Mouse (Mus musculus): ENCODE measurements at regions not wholly inside any gene's neighbourhood (a gene's known extent, or its start where the extent isn't known, plus 50 kb on each side); places are given as distances from the start of the nearest gene placed in this dataset.

- no peak for DNase-seq (ENCODE audit: extremely low spot score, low read depth, low spot score)
Measured at GRCm38 (mm10) chr2:123458034-123458677, 631.6 kb upstream of the Sema6d start.

- no peak for DNase-seq (ENCODE audit: extremely low spot score, low read depth, low spot score)
Measured at GRCm38 (mm10) chr2:123473840-123474239, 615.9 kb upstream of the Sema6d start.

DNA sequence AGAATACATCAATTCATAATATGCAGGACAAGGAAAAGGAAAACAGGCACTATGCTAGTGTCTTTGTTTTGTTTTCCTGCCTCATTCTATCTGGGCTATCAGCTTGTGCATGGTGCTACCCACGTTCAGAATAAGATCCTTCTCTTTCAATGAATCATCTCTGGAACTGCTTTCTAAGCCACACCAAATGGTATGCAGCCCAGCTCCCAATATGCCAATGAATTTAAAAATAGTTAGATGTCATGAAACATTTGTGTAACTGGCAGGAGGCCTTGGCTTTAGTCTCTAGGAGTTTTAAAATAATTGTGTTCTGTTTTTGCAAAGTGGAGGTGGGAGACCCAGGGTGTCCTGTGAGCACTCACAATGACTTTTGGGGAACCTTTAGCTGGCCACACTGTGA is 603.1 kb upstream of the Sema6d start:
- DNase-seq (ENCODE audit: extremely low spot score, low read depth, low spot score), result no peak

DNA sequence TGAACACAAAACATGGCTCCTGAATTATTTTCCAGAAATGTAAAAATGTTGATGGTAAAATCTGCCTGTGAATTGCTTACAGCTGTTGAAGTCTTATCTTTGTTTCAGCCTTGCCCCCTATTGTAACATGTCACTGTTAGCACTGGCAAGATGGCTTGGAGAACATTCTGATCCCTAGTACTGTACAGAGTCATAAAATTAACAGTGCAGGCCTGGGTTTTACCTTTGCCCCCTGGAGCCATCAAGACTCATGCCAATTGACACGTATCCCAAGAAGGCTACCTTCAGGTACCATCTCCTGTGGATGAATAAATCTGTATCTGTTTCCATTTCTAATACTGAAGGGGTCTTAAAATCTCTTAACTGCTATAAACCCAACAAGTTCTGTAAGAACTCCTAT is 583.6 kb upstream of the Sema6d start:
- DNase-seq (ENCODE audit: extremely low spot score, low read depth, low spot score), result no peak

GRCm38 (mm10) chr2:123507095-123507494 is 582.7 kb upstream of the Sema6d start:
- no peak for DNase-seq (ENCODE audit: extremely low spot score, low read depth, low spot score)

GRCm38 (mm10) chr2:123528915-123529314 is 560.9 kb upstream of the Sema6d start:
- no peak for DNase-seq (ENCODE audit: extremely low spot score, low read depth, low spot score)

DNA sequence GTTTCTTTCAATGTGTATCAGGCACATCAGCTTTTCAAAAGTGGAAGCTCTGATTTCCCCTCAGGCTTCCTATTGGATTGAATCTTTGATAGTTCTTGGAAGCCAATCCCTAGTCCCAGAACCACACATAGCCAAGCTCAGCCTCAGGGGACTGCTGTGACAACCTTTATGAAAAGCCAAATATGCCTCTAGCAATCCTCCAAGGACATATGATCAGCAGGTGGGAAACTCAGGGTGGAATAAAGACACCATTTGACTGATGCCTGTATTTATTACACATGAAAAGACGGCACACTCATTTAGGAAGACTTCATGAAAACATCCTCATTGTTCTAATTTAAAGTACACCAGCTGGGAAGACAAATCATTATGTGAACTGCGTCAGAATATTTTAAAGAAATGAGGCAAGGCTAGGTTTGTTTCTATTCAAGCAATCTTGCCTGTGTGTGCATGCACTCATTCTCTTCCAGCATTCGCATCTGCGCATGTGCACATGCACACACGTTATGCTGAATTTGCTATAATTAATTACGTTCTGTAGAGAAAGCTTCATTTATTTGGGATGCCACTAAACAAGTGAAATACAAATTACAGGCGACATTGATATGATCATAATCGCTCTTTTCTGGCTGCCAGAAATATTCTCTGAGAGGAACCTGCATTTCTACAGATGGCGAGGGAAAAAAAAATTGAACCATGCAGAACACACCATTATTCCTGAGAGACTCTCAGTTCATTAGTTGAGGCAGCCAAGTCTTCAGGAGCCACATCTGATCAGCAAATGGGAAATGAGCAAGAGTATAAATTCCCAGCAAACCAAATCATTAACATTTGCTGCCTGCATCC is 556.6 kb upstream of the Sema6d start:
- no peak for DNase-seq (ENCODE audit: extremely low spot score, low read depth, low spot score)

DNA sequence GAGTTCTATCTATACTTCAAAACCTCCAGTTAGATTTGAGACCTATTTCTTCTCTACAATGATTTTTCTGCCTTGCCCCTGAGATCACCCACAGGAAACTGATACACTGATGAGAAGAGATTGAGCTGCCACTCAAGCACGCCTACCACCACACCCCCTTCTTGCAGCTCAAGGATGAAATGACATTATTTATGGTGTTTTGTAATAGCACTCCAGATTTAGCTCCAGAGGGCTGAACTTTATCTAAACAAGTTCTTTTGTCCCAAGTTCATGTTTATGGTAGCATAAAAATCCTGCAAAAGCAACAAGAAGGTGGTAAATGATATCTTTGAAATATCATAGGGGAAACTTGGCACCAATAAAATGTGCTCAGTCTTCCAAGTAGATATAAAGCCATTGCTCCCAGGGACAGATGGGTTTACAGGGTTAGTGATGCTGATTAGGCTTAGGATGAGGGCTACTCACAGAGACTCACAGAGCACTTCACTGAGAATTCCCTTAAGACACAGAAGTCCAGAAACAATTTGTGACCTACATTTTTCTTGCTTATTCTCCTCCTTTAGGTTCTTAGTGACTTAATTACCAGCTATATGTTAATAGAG is 538.4 kb upstream of the Sema6d start:
- no peak for DNase-seq (ENCODE audit: extremely low spot score, low read depth, low spot score)

GRCm38 (mm10) chr2:123558123-123558650 is 531.6 kb upstream of the Sema6d start:
- DNase-seq (ENCODE audit: extremely low spot score, low read depth, low spot score), result no peak

All from hindlimb bud, embryonic 11.5 days (tissue).